Mouse (Mus musculus) MEL (cell line): ENCODE measurements around the gene Foxs1. TPM values are rescaled to one million over a fixed set of nuclear protein-coding genes. Genes with fewer than 3 reads are reported as not detected.

Source experiments
- DNase-seq: peaks from one replicate; pipeline ENCODE4 v3.0.0; 2011; ENCODE audit warnings: low read depth, low spot score
- H3K27ac ChIP-seq: 2 replicates; pipeline ENCODE4 v1.5.1; 2012; ENCODE audit warnings: low read depth, mild to moderate bottlenecking, control low read depth, low read length, moderate library complexity; ENCODE audit not compliant: control insufficient read depth
- H3K27me3 ChIP-seq, 2 experiments: fragments of 150-350 bp in 1 of 2; sonication (generic) in 1 of 2; 2 replicates each; pipeline ENCODE4 v1.6.1; 2012; ENCODE audit warnings: low read length in 2 of 2, mild to moderate bottlenecking in 2 of 2, improper control_type of control experiment in 1 of 2, moderate library complexity in 1 of 2; ENCODE audit not compliant: insufficient read depth in 2 of 2, control insufficient read depth in 1 of 2
- H3K36me3 ChIP-seq, 2 experiments: 2 replicates each; pipeline ENCODE4 v1.6.1; 2012 to 2014; ENCODE audit warnings: low read length in 2 of 2, improper control_type of control experiment in 1 of 2, inconsistent platforms in 1 of 2, mild to moderate bottlenecking in 1 of 2; ENCODE audit not compliant: insufficient read depth in 2 of 2, control insufficient read depth in 1 of 2
- H3K4me1 ChIP-seq, 2 experiments: fragments of 150-350 bp in 1 of 2; sonication (generic) in 1 of 2; 2 replicates each; pipeline ENCODE4 v1.6.1; 2012; ENCODE audit warnings: low read length in 2 of 2, improper control_type of control experiment in 1 of 2, mild to moderate bottlenecking in 1 of 2; ENCODE audit not compliant: insufficient read depth in 2 of 2, control insufficient read depth in 1 of 2
- H3K4me3 ChIP-seq, 2 experiments: fragments of 150-350 bp in 1 of 2; sonication (generic) in 1 of 2; 2 replicates each; pipeline ENCODE4 v1.5.1; 2012; ENCODE audit warnings: low read depth in 2 of 2, low read length in 2 of 2, mild to moderate bottlenecking in 2 of 2, moderate library complexity in 2 of 2, control low read depth in 1 of 2, improper control_type of control experiment in 1 of 2; ENCODE audit not compliant: control insufficient read depth in 1 of 2, insufficient read depth in 1 of 2
- H3K79me2 ChIP-seq: 2 replicates; pipeline ENCODE4 v1.6.1; 2012; ENCODE audit warnings: mild to moderate bottlenecking, low read length, moderate library complexity; ENCODE audit not compliant: control insufficient read depth, poor library complexity, insufficient read depth
- H3K9ac ChIP-seq: 2 replicates; pipeline ENCODE4 v1.6.1; 2012; ENCODE audit warnings: low read depth, mild to moderate bottlenecking, control low read depth, low read length, moderate library complexity; ENCODE audit not compliant: control insufficient read depth, poor library complexity, severe bottlenecking
- H3K9me3 ChIP-seq: fragments of 150-350 bp; sonication (generic); replicated peaks from 2 replicates; pipeline ENCODE4 v1.6.1; 2012; ENCODE audit warnings: mild to moderate bottlenecking, low read length, improper control_type of control experiment, moderate library complexity; ENCODE audit not compliant: insufficient read depth
- BHLHE40 ChIP-seq: IDR thresholded peaks from 2 replicates; pipeline ENCODE4 v1.6.1; 2012; ENCODE audit warnings: low read depth, mild to moderate bottlenecking, inconsistent platforms, low read length, improper control_type of control experiment, borderline replicate concordance
- E2F4 ChIP-seq: IDR thresholded peaks from 2 replicates; pipeline ENCODE4 v1.6.1; 2011; ENCODE audit warnings: low read depth, low read length, improper control_type of control experiment, borderline replicate concordance
- HCFC1 ChIP-seq: IDR thresholded peaks from 2 replicates; pipeline ENCODE4 v1.6.1; 2012; ENCODE audit warnings: low read depth, mild to moderate bottlenecking, inconsistent platforms, low read length, improper control_type of control experiment, moderate library complexity
- MEF2A ChIP-seq: IDR thresholded peaks from 2 replicates; pipeline ENCODE4 v1.6.1; 2014; ENCODE audit warnings: low read depth, mild to moderate bottlenecking, inconsistent platforms, low read length, improper control_type of control experiment; ENCODE audit not compliant: poor library complexity, insufficient replicate concordance, severe bottlenecking; ENCODE audit errors: extremely low read depth
- MXI1 ChIP-seq: IDR thresholded peaks from 2 replicates; pipeline ENCODE4 v1.6.1; 2011; ENCODE audit warnings: mild to moderate bottlenecking, low read depth, low read length, improper control_type of control experiment
- MYB ChIP-seq: IDR thresholded peaks from 2 replicates; pipeline ENCODE4 v1.6.1; 2011; ENCODE audit warnings: mild to moderate bottlenecking, low read depth, low read length, improper control_type of control experiment
- MYC ChIP-seq: IDR thresholded peaks from 2 replicates; pipeline ENCODE4 v1.6.1; 2011; ENCODE audit warnings: low read depth, mild to moderate bottlenecking, low read length, improper control_type of control experiment, moderate library complexity
- TBP ChIP-seq: IDR thresholded peaks from 2 replicates; pipeline ENCODE4 v1.8.0; 2011; ENCODE audit warnings: low read depth, low read length, improper control_type of control experiment
- ZKSCAN1 ChIP-seq: IDR thresholded peaks from 2 replicates; pipeline ENCODE4 v1.6.1; 2012; ENCODE audit warnings: low read depth, mild to moderate bottlenecking, inconsistent platforms, low read length, improper control_type of control experiment, moderate library complexity
- polyA plus RNA-seq, 2 experiments: library from polyadenylated mRNA; stranded (reverse) in 1 of 2; unstranded in 1 of 2; fragments of >175 nt in 1 of 2; fragments of >200 nt in 1 of 2; gene quantifications; 2 replicates each; pipeline versions ENCODE4 v1.2.1 to v1.2.4; 2012; ENCODE audit warnings: low replicate concordance in 2 of 2, low read depth in 1 of 2; ENCODE audit not compliant: insufficient read length in 2 of 2, insufficient read depth in 1 of 2, missing spikeins in 1 of 2
- total RNA-seq: library from RNA; depleted of rRNA; stranded (reverse); fragments of 300-350 nt; gene quantifications from 2 replicates; pipeline ENCODE4 v1.2.3, GENCODE M21; 2012

Gene Foxs1
- total and polyA plus RNA-seq, 3 experiments: not detected

- Histone ChIP-seq H3K79me2 (no peaks in the 10 kb centered on the region), H3K36me3 (no peaks in the 10 kb centered on the region), H3K9ac (no peak within 1 kb of the TSS), H3K9me3 (no peaks in the 10 kb centered on the region), H3K27ac (no peak within 1 kb of the TSS), H3K27me3 (peaks cover 0 to 1% of the 10 kb centered on the region in 2 experiments; a peak in 2 of 4 replicates), H3K4me3 (no peak within 1 kb of the TSS), H3K4me1 (peaks cover 0 to 5% of the 10 kb centered on the region in 2 experiments; a peak in 3 of 4 replicates)
- no peak for TF ChIP-seq MYC
- no peak for TF ChIP-seq TBP
- no peak for DNase-seq
Measured at GRCm38 (mm10) chr2:152911031-152911430, 22.0 kb downstream of the Foxs1 start, which contains the start of gene Mylk2. Gene Mylk2, plus strand, starts transcription at chr2:152911352.

- Histone ChIP-seq H3K27me3 (peaks cover 0 to 1% of the 10 kb centered on the region in 2 experiments; a peak in 2 of 4 replicates), H3K9me3 (no peaks in the 10 kb centered on the region), H3K79me2 (no peaks in the 10 kb centered on the region), H3K4me3 (no peak overlapping the region), H3K27ac (no peak overlapping the region), H3K36me3 (no peaks in the 10 kb centered on the region), H3K4me1 (peaks cover 0 to 3% of the 10 kb centered on the region in 2 experiments; a peak in 2 of 4 replicates), H3K9ac (no peak overlapping the region)
- TF ChIP-seq HCFC1: no peak
- TF ChIP-seq BHLHE40: no peak
- no peak for TF ChIP-seq ZKSCAN1
- no peak for DNase-seq
Measured at GRCm38 (mm10) chr2:152909848-152910247, 23.2 kb downstream of the Foxs1 start.

- no peak overlapping the region for H3K27ac ChIP-seq
- TF ChIP-seq E2F4 (no peak), MXI1 (no peak), MEF2A (no peak), MYB (no peak)
- TF ChIP-seq, all 39 proteins: peak for 0
- Histone ChIP-seq H3K79me2 (no peaks in the 10 kb centered on the region), H3K27me3 (peaks cover 0 to 1% of the 10 kb centered on the region in 2 experiments; a peak in 2 of 4 replicates), H3K4me3 (no peak overlapping the region), H3K36me3 (no peaks in the 10 kb centered on the region), H3K4me1 (no peaks in the 10 kb centered on the region), H3K9me3 (no peaks in the 10 kb centered on the region), H3K9ac (no peak overlapping the region)
- no peak for DNase-seq
Measured at GRCm38 (mm10) chr2:152907114-152907943, 25.7 kb downstream of the Foxs1 start.
